Mouse (Mus musculus): ENCODE results near the gene Esrrb. TPM values are rescaled to one million over a fixed set of nuclear protein-coding genes. Genes with fewer than 3 reads are reported as not detected.

Gene Esrrb
- polyA plus RNA-seq, 1 experiment, result 149 TPM

DNA sequence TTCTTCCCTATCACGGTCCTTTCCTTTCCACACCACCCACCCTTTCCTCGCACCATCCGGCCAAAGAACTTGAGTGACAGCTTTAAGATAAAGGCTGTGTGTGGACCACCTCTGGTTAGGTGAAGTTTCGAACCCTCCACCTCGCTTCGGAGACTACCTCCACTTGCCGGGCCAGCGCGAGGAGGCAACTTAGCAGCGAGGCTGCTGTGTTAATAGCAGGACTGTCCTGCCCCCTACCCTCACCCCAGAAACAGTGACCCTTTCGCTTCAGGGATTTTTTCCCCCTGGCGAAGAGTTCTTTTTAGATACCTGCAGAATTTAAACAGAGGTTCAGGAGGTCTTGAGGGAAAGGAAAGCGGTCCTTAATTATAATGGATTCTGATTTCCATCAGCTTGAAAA, 62.2 kb downstream of the Esrrb start:
- no peak overlapping the region for H3K9ac ChIP-seq (ENCODE audit: low read depth, poor library complexity, severe bottlenecking)
- TF ChIP-seq POLR2A (IDR thresholded peaks at IDR 0.05; ENCODE audit: insufficient read depth, low read length), result no peak
- TF ChIP-seq CTCF (IDR thresholded peaks at IDR 0.05; ENCODE audit: low read depth, low read length), result no peak
- TF ChIP-seq EP300 (IDR thresholded peaks at IDR 0.05; ENCODE audit: insufficient read depth, low read depth, low read length), result no peak
- no peak overlapping the region for H3K27ac ChIP-seq (ENCODE audit: insufficient read depth, low read length)
- no peak overlapping the region for H3K4me3 ChIP-seq (ENCODE audit: low read depth, low read length)
- peaks cover 18% of the 10 kb centered on the region for H3K27me3 ChIP-seq (ENCODE audit: control insufficient read depth, insufficient read depth, low read length, poor library complexity, severe bottlenecking)
- H3K9me3 ChIP-seq (replicated peaks; ENCODE audit: control insufficient read depth, insufficient read depth, low read length, poor library complexity, severe bottlenecking), result no peaks in the 10 kb centered on the region
- H3K4me1 ChIP-seq (ENCODE audit: control insufficient read depth, insufficient read depth, low read length), result no peaks in the 10 kb centered on the region
- H3K36me3 ChIP-seq (ENCODE audit: control insufficient read depth, insufficient read depth, low read length, poor library complexity, severe bottlenecking), result no peaks in the 10 kb centered on the region

DNA sequence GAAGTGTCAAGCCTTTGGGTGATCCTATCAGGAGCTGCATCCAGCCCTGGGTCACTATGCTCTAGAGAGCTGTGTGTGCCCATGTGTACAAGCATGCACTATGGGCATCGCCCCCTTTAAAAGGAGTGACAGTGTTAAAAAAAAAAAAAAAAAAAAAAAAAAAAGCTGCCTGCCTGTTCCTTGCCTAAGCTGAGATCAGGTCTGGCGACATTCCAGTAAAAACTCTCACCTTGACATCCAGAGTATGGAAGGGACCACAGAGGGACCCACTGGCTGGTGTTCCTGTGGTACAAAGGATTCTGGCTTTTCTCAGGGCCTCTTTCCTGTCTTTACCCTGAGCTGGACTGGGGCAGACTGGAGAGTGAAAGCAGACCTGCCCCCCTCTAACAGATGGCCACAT, 66.7 kb downstream of the Esrrb start:
- Histone ChIP-seq H3K9ac (ENCODE audit: low read depth, poor library complexity, severe bottlenecking) (no peak overlapping the region), H3K4me3 (ENCODE audit: low read depth, low read length) (no peak overlapping the region), H3K4me1 (ENCODE audit: control insufficient read depth, insufficient read depth, low read length) (peaks cover 1% of the 10 kb centered on the region), H3K36me3 (ENCODE audit: control insufficient read depth, insufficient read depth, low read length, poor library complexity, severe bottlenecking) (no peaks in the 10 kb centered on the region), H3K27ac (ENCODE audit: insufficient read depth, low read length) (no peak overlapping the region), H3K27me3 (ENCODE audit: control insufficient read depth, insufficient read depth, low read length, poor library complexity, severe bottlenecking) (peaks cover 10% of the 10 kb centered on the region), H3K9me3 (replicated peaks; ENCODE audit: control insufficient read depth, insufficient read depth, low read length, poor library complexity, severe bottlenecking) (no peaks in the 10 kb centered on the region)
- TF ChIP-seq EP300 (IDR thresholded peaks at IDR 0.05; ENCODE audit: insufficient read depth, low read depth, low read length) (no peak), CTCF (IDR thresholded peaks at IDR 0.05; ENCODE audit: low read depth, low read length) (no peak), POLR2A (IDR thresholded peaks at IDR 0.05; ENCODE audit: insufficient read depth, low read length) (no peak)

DNA sequence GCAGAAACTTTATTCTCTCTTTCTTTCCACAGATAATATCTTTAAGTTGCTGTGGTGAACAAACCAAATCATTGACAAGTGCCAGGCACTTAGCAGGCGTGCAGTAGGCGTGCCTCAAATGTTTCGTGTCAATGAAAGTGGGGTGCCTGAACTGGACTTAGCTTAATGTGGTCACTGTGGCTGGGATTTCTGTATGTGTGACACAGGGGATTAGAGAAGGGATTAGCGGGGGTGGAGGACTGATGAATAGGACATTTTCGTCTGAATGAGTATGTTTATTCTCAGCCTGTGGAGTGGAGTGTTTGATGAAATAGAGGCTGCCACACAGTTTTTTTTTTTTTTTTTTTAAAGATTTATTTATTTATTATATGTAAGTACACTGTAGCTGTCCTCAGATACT, 70.8 kb downstream of the Esrrb start:
- Histone ChIP-seq H3K27ac (ENCODE audit: insufficient read depth, low read length) (no peak overlapping the region), H3K4me3 (ENCODE audit: low read depth, low read length) (no peak overlapping the region), H3K4me1 (ENCODE audit: control insufficient read depth, insufficient read depth, low read length) (peaks cover 2% of the 10 kb centered on the region), H3K27me3 (ENCODE audit: control insufficient read depth, insufficient read depth, low read length, poor library complexity, severe bottlenecking) (no peaks in the 10 kb centered on the region), H3K9ac (ENCODE audit: low read depth, poor library complexity, severe bottlenecking) (no peak overlapping the region), H3K9me3 (replicated peaks; ENCODE audit: control insufficient read depth, insufficient read depth, low read length, poor library complexity, severe bottlenecking) (no peaks in the 10 kb centered on the region), H3K36me3 (ENCODE audit: control insufficient read depth, insufficient read depth, low read length, poor library complexity, severe bottlenecking) (no peaks in the 10 kb centered on the region)
- no peak for TF ChIP-seq POLR2A (IDR thresholded peaks at IDR 0.05; ENCODE audit: insufficient read depth, low read length)
- no peak for TF ChIP-seq CTCF (IDR thresholded peaks at IDR 0.05; ENCODE audit: low read depth, low read length)
- no peak for TF ChIP-seq EP300 (IDR thresholded peaks at IDR 0.05; ENCODE audit: insufficient read depth, low read depth, low read length)

DNA sequence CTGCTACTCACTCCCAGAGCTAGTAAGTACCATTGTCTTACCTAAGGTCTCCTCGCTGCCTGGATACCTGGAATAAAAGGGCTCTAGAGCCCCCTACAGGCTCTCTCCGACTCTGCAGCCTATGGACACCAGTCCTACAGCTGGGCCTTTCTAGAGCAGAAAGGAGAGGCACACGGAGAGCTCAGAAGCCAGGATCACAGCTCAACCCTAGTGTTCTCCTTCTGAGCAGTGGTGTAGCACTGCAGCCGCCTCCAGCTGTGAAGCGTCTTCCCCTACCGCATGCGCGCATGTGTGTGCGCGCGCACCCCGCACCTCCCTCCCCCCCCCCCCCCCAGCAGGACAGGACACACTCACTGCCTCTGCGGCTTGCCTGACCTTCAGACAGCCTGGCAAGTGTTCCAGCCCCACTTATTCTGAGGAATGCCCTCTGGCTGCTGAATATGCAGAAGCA, 72.5 kb downstream of the Esrrb start:
- H3K27ac ChIP-seq (ENCODE audit: insufficient read depth, low read length), result no peak overlapping the region
- peak; percentile 59 for TF ChIP-seq CTCF (IDR thresholded peaks at IDR 0.05; ENCODE audit: low read depth, low read length)
- no peak for TF ChIP-seq EP300 (IDR thresholded peaks at IDR 0.05; ENCODE audit: insufficient read depth, low read depth, low read length)
- H3K36me3 ChIP-seq (ENCODE audit: control insufficient read depth, insufficient read depth, low read length, poor library complexity, severe bottlenecking), result no peaks in the 10 kb centered on the region
- no peak overlapping the region for H3K4me3 ChIP-seq (ENCODE audit: low read depth, low read length)
- no peaks in the 10 kb centered on the region for H3K27me3 ChIP-seq (ENCODE audit: control insufficient read depth, insufficient read depth, low read length, poor library complexity, severe bottlenecking)
- peaks cover 2% of the 10 kb centered on the region for H3K4me1 ChIP-seq (ENCODE audit: control insufficient read depth, insufficient read depth, low read length)
- no peak overlapping the region for H3K9ac ChIP-seq (ENCODE audit: low read depth, poor library complexity, severe bottlenecking)
- H3K9me3 ChIP-seq (replicated peaks; ENCODE audit: control insufficient read depth, insufficient read depth, low read length, poor library complexity, severe bottlenecking), result no peaks in the 10 kb centered on the region

DNA sequence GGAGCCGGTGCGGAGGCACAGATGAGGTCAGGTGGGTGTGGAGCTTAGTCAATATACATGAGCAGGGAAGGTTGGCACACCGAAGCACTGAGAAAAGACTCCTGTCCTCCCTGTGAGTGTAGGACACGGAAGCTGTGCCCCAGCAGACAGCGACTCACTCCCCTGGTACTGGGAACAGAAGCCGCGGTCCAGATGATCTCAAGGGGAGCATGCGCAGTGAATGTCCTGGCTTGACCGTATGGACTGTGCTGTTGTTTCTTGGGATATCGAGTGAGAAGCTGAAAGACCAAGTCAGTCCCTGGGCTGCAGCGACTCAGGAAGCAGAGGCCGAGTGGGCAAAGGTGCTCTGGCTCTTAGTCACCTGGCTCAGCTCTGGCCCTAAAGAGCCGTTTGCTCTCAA, 74.7 kb downstream of the Esrrb start:
- no peak for TF ChIP-seq POLR2A (IDR thresholded peaks at IDR 0.05; ENCODE audit: insufficient read depth, low read length)
- TF ChIP-seq EP300 (IDR thresholded peaks at IDR 0.05; ENCODE audit: insufficient read depth, low read depth, low read length), result no peak
- TF ChIP-seq CTCF (IDR thresholded peaks at IDR 0.05; ENCODE audit: low read depth, low read length), result no peak
- no peak overlapping the region for H3K27ac ChIP-seq (ENCODE audit: insufficient read depth, low read length)
- H3K9ac ChIP-seq (ENCODE audit: low read depth, poor library complexity, severe bottlenecking), result no peak overlapping the region
- H3K9me3 ChIP-seq (replicated peaks; ENCODE audit: control insufficient read depth, insufficient read depth, low read length, poor library complexity, severe bottlenecking), result no peaks in the 10 kb centered on the region
- no peaks in the 10 kb centered on the region for H3K27me3 ChIP-seq (ENCODE audit: control insufficient read depth, insufficient read depth, low read length, poor library complexity, severe bottlenecking)
- H3K4me1 ChIP-seq (ENCODE audit: control insufficient read depth, insufficient read depth, low read length), result peaks cover 3% of the 10 kb centered on the region
- H3K4me3 ChIP-seq (ENCODE audit: low read depth, low read length), result no peak overlapping the region
- 0 out of 2 replicates have a peak, but pooled peaks cover 2% of the 10 kb centered on the region for H3K36me3 ChIP-seq (ENCODE audit: control insufficient read depth, insufficient read depth, low read length, poor library complexity, severe bottlenecking)

DNA sequence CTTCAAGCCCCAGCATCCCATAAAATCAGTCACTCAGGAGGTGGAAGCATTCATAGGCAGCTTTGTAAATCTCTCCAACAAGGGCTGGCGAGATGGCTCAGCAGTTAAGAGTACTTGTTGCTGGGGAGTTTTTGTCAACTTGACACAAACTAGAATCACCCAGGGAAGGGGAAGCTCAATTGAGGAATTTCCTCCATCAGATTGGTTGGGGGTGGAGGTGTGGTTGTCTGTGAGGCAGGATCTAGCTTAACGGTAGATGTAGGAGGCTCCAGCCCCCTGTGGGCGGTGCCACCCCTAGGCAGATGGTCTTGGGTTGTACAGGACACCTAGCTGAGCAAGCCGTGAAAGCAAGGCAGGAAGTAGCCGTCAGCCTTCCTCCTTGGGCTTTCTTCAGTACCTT, 89.9 kb downstream of the Esrrb start:
- no peak overlapping the region for H3K4me3 ChIP-seq (ENCODE audit: low read depth, low read length)
- no peaks in the 10 kb centered on the region for H3K27me3 ChIP-seq (ENCODE audit: control insufficient read depth, insufficient read depth, low read length, poor library complexity, severe bottlenecking)
- no peak overlapping the region for H3K9ac ChIP-seq (ENCODE audit: low read depth, poor library complexity, severe bottlenecking)

More for the DNA sequence above, 89.9 kb downstream of the Esrrb start:
- Histone ChIP-seq H3K9me3 (replicated peaks; ENCODE audit: control insufficient read depth, insufficient read depth, low read length, poor library complexity, severe bottlenecking) (no peaks in the 10 kb centered on the region), H3K36me3 (ENCODE audit: control insufficient read depth, insufficient read depth, low read length, poor library complexity, severe bottlenecking) (peaks cover 13% of the 10 kb centered on the region), H3K27ac (ENCODE audit: insufficient read depth, low read length) (no peak overlapping the region), H3K4me1 (ENCODE audit: control insufficient read depth, insufficient read depth, low read length) (peaks cover 4% of the 10 kb centered on the region)
- TF ChIP-seq CTCF (IDR thresholded peaks at IDR 0.05; ENCODE audit: low read depth, low read length) (no peak), POLR2A (IDR thresholded peaks at IDR 0.05; ENCODE audit: insufficient read depth, low read length) (no peak), EP300 (IDR thresholded peaks at IDR 0.05; ENCODE audit: insufficient read depth, low read depth, low read length) (no peak)

Data from ES-Bruce4 (cell line).